Mouse (Mus musculus): ENCODE measurements around the gene Serpina3c. TPM values are rescaled to one million over a fixed set of nuclear protein-coding genes. Genes with fewer than 3 reads are reported as not detected.

Gene Serpina3c
- polyA plus RNA-seq (2012; rRNA removed) = 0.11 and 0.25 TPM in 2 replicates

GRCm38 (mm10) chr12:104153656-104154055, at the start of gene Serpina3c:
Gene Serpina3c, minus strand, starts transcription at chr12:104153870.

DNA sequence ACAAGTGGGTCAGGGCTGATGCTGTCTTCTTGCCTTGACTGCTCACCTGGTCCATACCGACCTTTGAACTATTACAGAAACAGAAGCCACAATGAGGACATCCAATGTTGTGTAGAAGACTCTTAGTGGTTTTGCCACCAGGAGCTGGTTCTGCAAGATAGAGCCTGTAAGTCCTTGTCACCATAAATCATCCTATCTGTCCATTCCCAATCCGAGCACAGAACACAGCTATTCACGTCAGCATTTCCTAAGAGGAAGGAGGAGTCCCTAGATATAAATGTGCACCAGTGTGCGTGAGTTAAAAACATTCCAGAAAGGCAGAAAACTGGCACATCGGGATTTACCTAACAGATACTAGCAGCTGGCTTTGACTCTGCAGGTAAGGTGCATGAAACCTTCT, 26.0 kb downstream of the Serpina3c start, which contains the start of gene Serpina3b:
Gene Serpina3b (plus strand): TSS at position 301 of the 400 bp plus-strand sequence.

DNA sequence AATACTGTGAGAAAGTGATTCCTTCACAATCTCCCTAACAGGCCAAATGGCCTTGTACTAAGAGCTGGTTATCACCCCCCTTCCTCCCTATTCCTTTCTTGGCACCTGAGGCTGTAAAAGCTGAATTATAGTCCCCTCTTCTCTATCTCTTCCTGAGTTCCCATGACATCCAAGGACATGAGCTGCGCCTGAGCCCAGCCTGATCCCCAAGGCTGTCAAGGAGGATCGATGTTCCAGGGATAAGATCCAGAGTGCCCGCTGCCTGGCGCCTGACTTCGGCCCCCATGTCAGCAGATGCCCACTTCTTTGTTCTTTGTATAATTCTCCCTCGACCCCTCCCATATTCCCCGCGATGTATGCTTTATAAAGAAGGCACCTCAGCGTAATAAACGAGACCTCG, 41.3 kb downstream of the Serpina3c start, which contains the start of gene Serpina3a:
Gene Serpina3a (plus strand): TSS at position 392 of the 400 bp plus-strand sequence.

DNA sequence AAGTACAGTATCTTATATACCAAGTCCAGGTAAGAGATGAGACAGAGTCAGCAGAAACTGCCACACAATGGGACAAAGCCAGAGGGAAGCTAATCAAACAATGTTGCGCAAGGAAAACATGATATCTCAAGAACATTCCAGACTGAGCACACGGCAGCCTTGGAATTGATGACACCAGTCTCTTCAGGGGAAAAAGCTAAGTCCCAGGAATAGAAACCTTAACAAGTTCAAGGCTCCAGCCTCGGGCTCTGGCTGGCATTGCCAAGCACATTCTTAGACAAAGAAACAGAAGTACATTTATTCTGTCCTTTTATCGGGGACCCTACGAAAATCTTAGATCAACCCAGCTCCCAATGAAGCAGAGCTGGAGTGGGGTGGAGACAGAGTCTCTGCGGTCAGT, 52.9 kb downstream of the Serpina3c start, which contains the start of gene Serpina5:
Gene Serpina5 (plus strand): TSS at position 346 of the 400 bp plus-strand sequence.

Other genes starting within 250 kb of the Serpina3c start
- gene Serpina1c, start 249.0 kb downstream of the Serpina3c start, polyA plus RNA-seq (2012; rRNA removed) = 0.96 TPM in 1 of 2 replicates, not detected in the other
- gene Serpina1e, start 194.9 kb downstream of the Serpina3c start, polyA plus RNA-seq (2012; rRNA removed) = 1.8 TPM in 1 of 2 replicates, not detected in the other
- gene Serpina11, start 163.9 kb downstream of the Serpina3c start, polyA plus RNA-seq (2012; rRNA removed) = 0.13 and 0.48 TPM in 2 replicates
- 0.73 and 1.8 TPM in 2 replicates for gene Serpina9, start 140.1 kb downstream of the Serpina3c start, polyA plus RNA-seq (2012; rRNA removed)
- gene Serpina12, start 109.4 kb downstream of the Serpina3c start, polyA plus RNA-seq (2012; rRNA removed) = 0.70 and 2.3 TPM in 2 replicates
- not detected in 2 replicates for gene Serpina5, start 52.8 kb downstream of the Serpina3c start, polyA plus RNA-seq (2012; rRNA removed)
- not detected in 2 replicates for gene Serpina3a, start 41.1 kb downstream of the Serpina3c start, polyA plus RNA-seq (2012; rRNA removed)
- gene Serpina3b, start 25.9 kb downstream of the Serpina3c start, polyA plus RNA-seq (2012; rRNA removed) = 0.10 TPM in 1 of 2 replicates, not detected in the other
- 0.04 and 0.12 TPM in 2 replicates for gene Serpina3f, start 60.7 kb upstream of the Serpina3c start, polyA plus RNA-seq (2012; rRNA removed)
- gene Serpina3g, start 82.4 kb upstream of the Serpina3c start, polyA plus RNA-seq (2012; rRNA removed) = 1.2 TPM in 2 replicates
- gene Serpina3i, start 109.3 kb upstream of the Serpina3c start, polyA plus RNA-seq (2012; rRNA removed) = 0.05 and 0.08 TPM in 2 replicates
- gene Serpina3j, start 160.7 kb upstream of the Serpina3c start, polyA plus RNA-seq (2012; rRNA removed) = not detected in 2 replicates
- gene Serpina3k, start 184.6 kb upstream of the Serpina3c start, polyA plus RNA-seq (2012; rRNA removed) = 0.50 TPM in 1 of 2 replicates, not detected in the other
- gene Serpina3m, start 184.6 kb upstream of the Serpina3c start, polyA plus RNA-seq (2012; rRNA removed) = 0.03 and 0.08 TPM in 2 replicates